8 mouse cellular contexts compared by ENCODE assay signal in the genomic region with DNA sequence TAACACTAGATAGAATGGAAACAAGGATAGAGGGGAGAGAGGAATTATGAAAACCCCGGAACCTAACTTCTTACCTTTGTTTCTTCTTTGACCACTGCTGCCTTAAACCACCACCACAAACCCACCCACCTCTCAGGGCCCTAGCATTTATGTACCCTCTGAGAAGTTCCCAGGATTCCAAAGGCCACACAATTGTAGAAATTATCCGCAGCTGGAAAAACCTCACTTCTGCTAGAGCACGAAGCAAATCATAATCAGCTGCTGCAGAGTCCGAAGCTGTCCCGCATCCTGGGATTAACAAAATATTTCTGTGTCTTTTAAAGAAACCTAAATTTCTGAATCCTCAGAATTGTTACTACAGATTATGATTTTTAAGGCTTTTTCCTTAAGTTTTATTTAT. TPM values are rescaled to one million over a fixed set of nuclear protein-coding genes. Genes with fewer than 3 reads are reported as not detected.
DNase-seq lines count a peak whose midpoint lies in the region; ATAC-seq and TF ChIP-seq lines count a peak whose summit lies in the region.

A gene (minus strand): TSS at position 101 of the 400 bp plus-strand sequence.

- 96% methylated on average over 5 of the region's 5 CpGs for WGBS in lung, embryonic 15.5 days
- WGBS in embryonic facial prominence, embryonic 14.5 days, result 78% methylated on average over 5 of the region's 5 CpGs
- 90% methylated on average over 5 of the region's 5 CpGs for WGBS in heart, embryonic 14.5 days

- no peak within 1 kb of the TSS for H3ac ChIP-seq in myocyte (ENCODE audit: control insufficient read depth, insufficient read length)

- TF ChIP-seq POLR2A in myocyte (IDR thresholded peaks at IDR 0.05; ENCODE audit: insufficient read length, low read depth), result no peak

- H3K36me3 ChIP-seq in lung, embryonic 15.5 days, result no peaks in the 10 kb centered on the region
- H3K36me3 ChIP-seq in embryonic facial prominence, embryonic 14.5 days (ENCODE audit: control insufficient read depth, insufficient read depth, low read length), result no peaks in the 10 kb centered on the region
- no peaks in the 10 kb centered on the region for H3K36me3 ChIP-seq in heart, embryonic 14.5 days (ENCODE audit: control insufficient read depth, insufficient read depth, low read length)
- H3K36me3 ChIP-seq in myocyte (ENCODE audit: control insufficient read depth, insufficient read depth), result no peaks in the 10 kb centered on the region

- peaks cover 4% of the 10 kb centered on the region; the same call in 1 of the 2 replicates for H3K4me1 ChIP-seq in lung, embryonic 15.5 days
- no peaks in the 10 kb centered on the region for H3K4me1 ChIP-seq in embryonic facial prominence, embryonic 14.5 days (ENCODE audit: control insufficient read depth, insufficient read depth, low read length)
- 0 out of 4 replicates have a peak, but pooled peaks cover 0 to 3% of the 10 kb centered on the region in 2 experiments for H3K4me1 ChIP-seq in heart, embryonic 14.5 days (ENCODE audit: control insufficient read depth in 2 of 2, insufficient read depth in 2 of 2, low read length in 2 of 2)

- H3K9ac ChIP-seq in lung, embryonic 15.5 days, result no peak within 1 kb of the TSS
- H3K9ac ChIP-seq in embryonic facial prominence, embryonic 14.5 days (ENCODE audit: low read depth, low read length), result no peak within 1 kb of the TSS
- no peak within 1 kb of the TSS for H3K9ac ChIP-seq in heart, embryonic 14.5 days (ENCODE audit: low read length)

- no peak within 1 kb of the TSS for H3K27ac ChIP-seq in lung, embryonic 15.5 days
- no peak within 1 kb of the TSS for H3K27ac ChIP-seq in embryonic facial prominence, embryonic 14.5 days (replicated peaks; ENCODE audit: low read depth, low read length)
- no peak within 1 kb of the TSS for H3K27ac ChIP-seq in heart, embryonic 14.5 days (replicated peaks in 1 of 2; ENCODE audit: control insufficient read depth in 1 of 2, insufficient read depth in 1 of 2, low read depth in 2 of 2, low read length in 2 of 2)

- H3K27me3 ChIP-seq in lung, embryonic 15.5 days, result no peaks in the 10 kb centered on the region
- no peaks in the 10 kb centered on the region for H3K27me3 ChIP-seq in embryonic facial prominence, embryonic 14.5 days (replicated peaks; ENCODE audit: control insufficient read depth, insufficient read depth, low read length)
- no peaks in the 10 kb centered on the region for H3K27me3 ChIP-seq in heart, embryonic 14.5 days (ENCODE audit: control insufficient read depth, insufficient read depth, low read length)
- H3K27me3 ChIP-seq in myocyte (ENCODE audit: control insufficient read depth, insufficient read depth, insufficient read length), result no peaks in the 10 kb centered on the region

- no peak for DNase-seq in lung, postnatal 36 days
- no peak for DNase-seq in embryonic facial prominence, embryonic 14.5 days (ENCODE audit: low spot score)
- no peak for DNase-seq in left cerebral cortex, postnatal 14 days (ENCODE audit: low spot score in 2 of 2)
- DNase-seq in right cerebral cortex, postnatal 10 days (ENCODE audit: low spot score in 2 of 2), result no peak
- no peak for DNase-seq in cerebellum, postnatal 10 days

- intact Hi-C loops in left cerebral cortex, postnatal 14 days (cut with DNase I), result loop anchor here (10.0 kb wide), 1 partner anchor 274 kb away; a partner anchor contains a TSS

- no peak within 1 kb of the TSS for H3K4me3 ChIP-seq in lung, embryonic 15.5 days
- no peak within 1 kb of the TSS for H3K4me3 ChIP-seq in embryonic facial prominence, embryonic 14.5 days (ENCODE audit: low read depth, low read length)
- no peak within 1 kb of the TSS for H3K4me3 ChIP-seq in heart, embryonic 14.5 days (ENCODE audit: control insufficient read depth in 1 of 2, insufficient read depth in 1 of 2, low read depth in 1 of 2, low read length in 2 of 2)
- H3K4me3 ChIP-seq in myocyte, result no peak within 1 kb of the TSS

- ATAC-seq in lung, embryonic 15.5 days (ENCODE audit: borderline replicate concordance, extremely low read depth, low FRiP score, low TSS enrichment), result no peak
- ATAC-seq in embryonic facial prominence, embryonic 14.5 days (ENCODE audit: low read depth), result no peak
- no peak for ATAC-seq in heart, embryonic 14.5 days (ENCODE audit: insufficient number of reproducible peaks, insufficient read depth, low FRiP score, low read depth)

- H3K4me2 ChIP-seq in lung, embryonic 15.5 days, result no peak within 1 kb of the TSS
- H3K4me2 ChIP-seq in embryonic facial prominence, embryonic 14.5 days (ENCODE audit: low read depth, low read length), result no peak within 1 kb of the TSS
- no peak within 1 kb of the TSS for H3K4me2 ChIP-seq in heart, embryonic 14.5 days (ENCODE audit: low read length)
- no peak within 1 kb of the TSS for H3K4me2 ChIP-seq in myocyte (ENCODE audit: low read depth)

- H3K9me3 ChIP-seq in lung, embryonic 15.5 days, result no peaks in the 10 kb centered on the region
- no peaks in the 10 kb centered on the region for H3K9me3 ChIP-seq in embryonic facial prominence, embryonic 14.5 days (ENCODE audit: control insufficient read depth, low read length)
- no peaks in the 10 kb centered on the region for H3K9me3 ChIP-seq in heart, embryonic 14.5 days (ENCODE audit: control insufficient read depth, low read length)

- no peaks in the 10 kb centered on the region for H3K79me2 ChIP-seq in myocyte (ENCODE audit: control insufficient read depth, insufficient read depth)

TF ChIP-seq in myocyte, 11 proteins besides CTCF, POLR2A, EP300 and RAD21:
- TF ChIP-seq TCF3 (IDR thresholded peaks at IDR 0.05; ENCODE audit: insufficient read length, low read depth), result no peak
- TF ChIP-seq SRF (IDR thresholded peaks at IDR 0.05; ENCODE audit: control insufficient read depth, insufficient read length, low read depth), result no peak
- no peak for TF ChIP-seq REST (IDR thresholded peaks at IDR 0.05; ENCODE audit: insufficient read depth, insufficient read length)
- TF ChIP-seq TCF12 (IDR thresholded peaks at IDR 0.05; ENCODE audit: insufficient read depth, poor library complexity, severe bottlenecking), result no peak
- TF ChIP-seq USF1 (IDR thresholded peaks at IDR 0.05; ENCODE audit: low read depth), result no peak
- no peak for TF ChIP-seq E2F4 (IDR thresholded peaks at IDR 0.05; ENCODE audit: insufficient read depth)
- no peak for TF ChIP-seq MYOD1 (IDR thresholded peaks at IDR 0.05; ENCODE audit: control insufficient read depth in 1 of 3, insufficient read length in 2 of 3, low read depth in 2 of 3)
- TF ChIP-seq POLR2AphosphoS2 (IDR thresholded peaks at IDR 0.05; ENCODE audit: insufficient read length, low read depth), result no peak
- no peak for TF ChIP-seq MYOG (IDR thresholded peaks at IDR 0.05; ENCODE audit: control insufficient read depth in 1 of 3, insufficient read depth in 1 of 3, insufficient read length in 2 of 3, low read depth in 2 of 3)
- no peak for TF ChIP-seq CEBPB (IDR thresholded peaks at IDR 0.05; ENCODE audit: insufficient read depth, poor library complexity, severe bottlenecking)
- no peak for TF ChIP-seq MAX (IDR thresholded peaks at IDR 0.05; ENCODE audit: low read depth)

RNA-seq across cellular contexts. Expression of the gene that starts here (rescaled TPM):
- polyA plus RNA-seq in lung, embryonic 15.5 days (2015; fragmentation: Nextera tagmentation; extraction: Ambion mirVana), result 33.3 and 36.7 TPM in 2 replicates
- polyA plus RNA-seq in embryonic facial prominence, embryonic 14.5 days (2014; fragmentation: Nextera tagmentation; extraction: Ambion mirVana), result 33.4 and 40.3 TPM in 2 replicates
- 34.7 and 38.2 TPM in 2 replicates for polyA plus RNA-seq in heart, embryonic 14.5 days (2014; fragmentation: Nextera tagmentation; extraction: Ambion mirVana)
- 10 to 100 TPM; 79.1 to 80.6 TPM for total RNA-seq in left cerebral cortex, postnatal 14 days (2021)
- 11.5 TPM for polyA plus RNA-seq in myocyte (2012; fragmentation: generic; extraction: Trizol)
